Mouse (Mus musculus): ENCODE data around the gene Kcnh3. TPM values are rescaled to one million over a fixed set of nuclear protein-coding genes. Genes with fewer than 3 reads are reported as not detected.

The Kcnh3 gene
- polyA plus RNA-seq, 2 experiments, result 0.13 TPM

- Histone ChIP-seq H3K27ac (no peak overlapping the region), H3K4me2 (ENCODE audit: low read depth) (no peak overlapping the region), H3K27me3 (ENCODE audit: control insufficient read depth, insufficient read depth, low read length) (peaks cover 31% of the 10 kb centered on the region), H3K4me1 (replicated peaks; ENCODE audit: control insufficient read depth in 2 of 2, insufficient read depth in 2 of 2, low read length in 1 of 2) (peaks cover 0 to 5% of the 10 kb centered on the region in 2 experiments; a peak in 3 of 4 replicates), H3K4me3 (ENCODE audit: insufficient read depth in 1 of 2, low read depth in 2 of 2, low read length in 2 of 2) (no peak overlapping the region), H3K9ac (replicated peaks) (no peak overlapping the region), H3K9me3 (ENCODE audit: control insufficient read depth, low read length) (no peaks in the 10 kb centered on the region), H3K36me3 (replicated peaks; ENCODE audit: control insufficient read depth, insufficient read depth, low read depth) (no peaks in the 10 kb centered on the region; the same call in 1 of the 2 replicates)
- TF ChIP-seq EP300 (IDR thresholded peaks at IDR 0.05; ENCODE audit: low read depth), result no peak
- no peak for TF ChIP-seq CTCF (IDR thresholded peaks at IDR 0.05; ENCODE audit: low read depth)
- peak; percentile 57 for ATAC-seq (ENCODE audit: insufficient read depth)
- 61% methylated on average over 4 of the region's 4 CpGs for WGBS (ENCODE audit: insufficient replicate concordance)
- no peak for DNase-seq (ENCODE audit: low read depth in 3 of 3, low spot score in 3 of 3)
Measured at GRCm38 (mm10) chr15:99217630-99218029, 7.0 kb upstream of the Kcnh3 start.

GRCm38 (mm10) chr15:99221315-99221952, 3.2 kb upstream of the Kcnh3 start:
- Histone ChIP-seq H3K9ac (replicated peaks) (no peak overlapping the region), H3K36me3 (replicated peaks; ENCODE audit: control insufficient read depth, insufficient read depth, low read depth) (no peaks in the 10 kb centered on the region), H3K4me2 (ENCODE audit: low read depth) (no peak overlapping the region), H3K27me3 (ENCODE audit: control insufficient read depth, insufficient read depth, low read length) (peaks cover 69% of the 10 kb centered on the region), H3K4me1 (replicated peaks; ENCODE audit: control insufficient read depth in 2 of 2, insufficient read depth in 2 of 2, low read length in 1 of 2) (peaks cover 0 to 8% of the 10 kb centered on the region in 2 experiments; a peak in 3 of 4 replicates), H3K27ac (no peak overlapping the region), H3K4me3 (ENCODE audit: insufficient read depth in 1 of 2, low read depth in 2 of 2, low read length in 2 of 2) (no peak overlapping the region), H3K9me3 (ENCODE audit: control insufficient read depth, low read length) (no peaks in the 10 kb centered on the region)
- WGBS (ENCODE audit: insufficient replicate concordance), result 25% methylated on average over 8 of the region's 8 CpGs
- ATAC-seq (ENCODE audit: insufficient read depth) (no peak), DNase-seq (ENCODE audit: low read depth in 3 of 3, low spot score in 3 of 3) (no peak)
- TF ChIP-seq EP300 (IDR thresholded peaks at IDR 0.05; ENCODE audit: low read depth) (no peak), CTCF (IDR thresholded peaks at IDR 0.05; ENCODE audit: low read depth) (no peak)

- Histone ChIP-seq H3K36me3 (replicated peaks; ENCODE audit: control insufficient read depth, insufficient read depth, low read depth) (no peaks in the 10 kb centered on the region), H3K9me3 (ENCODE audit: control insufficient read depth, low read length) (no peaks in the 10 kb centered on the region), H3K4me3 (ENCODE audit: insufficient read depth in 1 of 2, low read depth in 2 of 2, low read length in 2 of 2) (peak overlapping the region; percentile 31 to 45; a peak in 2 of 4 replicates), H3K27me3 (ENCODE audit: control insufficient read depth, insufficient read depth, low read length) (peaks cover 82% of the 10 kb centered on the region), H3K27ac (no peak overlapping the region), H3K4me2 (ENCODE audit: low read depth) (peak overlapping the region; percentile 66), H3K4me1 (replicated peaks; ENCODE audit: control insufficient read depth in 2 of 2, insufficient read depth in 2 of 2, low read length in 1 of 2) (peaks cover 0 to 4% of the 10 kb centered on the region in 2 experiments; a peak in 1 of 4 replicates), H3K9ac (replicated peaks) (no peak overlapping the region)
- 6% methylated on average over 18 of the region's 18 CpGs for WGBS (ENCODE audit: insufficient replicate concordance)
- DNase-seq (ENCODE audit: low read depth in 3 of 3, low spot score in 3 of 3), result no peak
- no peak for ATAC-seq (ENCODE audit: insufficient read depth)
- TF ChIP-seq EP300 (IDR thresholded peaks at IDR 0.05; ENCODE audit: low read depth) (no peak), CTCF (IDR thresholded peaks at IDR 0.05; ENCODE audit: low read depth) (no peak)
Measured at GRCm38 (mm10) chr15:99222794-99223584, 1.7 kb upstream of the Kcnh3 start.

- Histone ChIP-seq H3K4me1 (replicated peaks; ENCODE audit: control insufficient read depth in 2 of 2, insufficient read depth in 2 of 2, low read length in 1 of 2) (0 out of 4 replicates have a peak, but pooled peaks cover 0 to 4% of the 10 kb centered on the region in 2 experiments), H3K4me3 (ENCODE audit: insufficient read depth in 1 of 2, low read depth in 2 of 2, low read length in 2 of 2) (peak overlapping the region; percentile 31 to 45), H3K9me3 (ENCODE audit: control insufficient read depth, low read length) (no peaks in the 10 kb centered on the region), H3K27me3 (ENCODE audit: control insufficient read depth, insufficient read depth, low read length) (peaks cover 84% of the 10 kb centered on the region), H3K27ac (no peak overlapping the region), H3K4me2 (ENCODE audit: low read depth) (peak overlapping the region; percentile 66), H3K36me3 (replicated peaks; ENCODE audit: control insufficient read depth, insufficient read depth, low read depth) (no peaks in the 10 kb centered on the region), H3K9ac (replicated peaks) (no peak overlapping the region)
- TF ChIP-seq EP300 (IDR thresholded peaks at IDR 0.05; ENCODE audit: low read depth) (no peak), CTCF (IDR thresholded peaks at IDR 0.05; ENCODE audit: low read depth) (no peak)
- no peak for DNase-seq (ENCODE audit: low read depth in 3 of 3, low spot score in 3 of 3)
- no peak for ATAC-seq (ENCODE audit: insufficient read depth)
- under 1% methylated on average over 38 of the region's 46 CpGs for WGBS (ENCODE audit: insufficient replicate concordance)
Measured at GRCm38 (mm10) chr15:99223585-99224207, 965 bp upstream of the Kcnh3 start.

Measured in liver, embryonic 14.5 days (tissue).